In the genomic region with DNA sequence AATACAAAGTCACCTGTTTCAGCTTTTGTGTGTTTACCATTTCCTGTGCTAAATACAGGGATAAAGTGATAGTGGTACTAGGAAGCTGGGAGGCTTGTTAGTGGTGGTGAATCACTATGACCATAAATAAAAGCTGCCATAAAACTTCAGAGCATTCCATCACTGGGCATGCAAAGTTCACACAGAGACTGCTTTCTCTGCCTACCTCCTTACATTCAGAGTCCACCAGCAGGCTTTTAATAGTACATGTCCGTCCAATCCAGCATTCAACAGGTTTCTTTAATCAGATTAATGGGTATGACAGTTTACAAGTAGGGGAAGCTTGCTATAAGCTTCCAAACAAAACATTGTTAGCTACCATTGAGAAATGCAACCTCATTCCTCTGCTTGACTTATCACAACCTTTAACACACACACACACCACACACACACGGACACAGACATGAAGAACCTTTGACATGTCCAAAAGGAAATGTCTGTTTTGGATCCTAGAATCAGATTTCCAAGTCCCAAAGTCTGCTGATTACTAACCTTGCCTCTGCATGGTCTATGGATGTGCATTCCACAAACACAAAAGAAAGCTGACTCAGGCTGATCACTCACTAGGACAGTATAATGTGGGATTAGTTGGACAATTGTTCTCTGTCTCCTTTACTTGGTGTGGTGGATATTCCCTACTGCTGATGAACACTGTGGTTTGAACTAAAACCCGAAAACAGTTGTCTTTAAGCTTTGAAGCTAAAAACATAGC, we compare ENCODE assay signal across 13 mouse cellular contexts.
"Had no signal": no experiment of that assay in that cellular context is flagged by ENCODE, and none has a peak within 500 bp of the region (broad histone marks: within the 10 kb centered on the region; RNA-seq: fewer than 3 reads in every experiment).

No protein-coding gene starts in this region.

- H3K4me3 ChIP-seq: limb, embryonic 12.5 days; liver, embryonic 13.5 days; lung, embryonic 15.5 days; midbrain, embryonic 13.5 days; neural tube, embryonic 15.5 days had no signal

- H3K4me1 ChIP-seq: limb, embryonic 12.5 days; liver, embryonic 13.5 days; midbrain, embryonic 13.5 days; neural tube, embryonic 15.5 days had no signal

- H3K27me3 ChIP-seq: limb, embryonic 12.5 days; liver, embryonic 13.5 days; lung, embryonic 15.5 days; neural tube, embryonic 15.5 days had no signal

- H3K9ac ChIP-seq: limb, embryonic 12.5 days; liver, embryonic 13.5 days; liver, postnatal 0 days; lung, embryonic 15.5 days; midbrain, embryonic 13.5 days; neural tube, embryonic 15.5 days had no signal

- H3K27ac ChIP-seq: limb, embryonic 12.5 days; liver, embryonic 13.5 days; lung, embryonic 15.5 days; midbrain, embryonic 13.5 days; neural tube, embryonic 15.5 days had no signal

- H3K9me3 ChIP-seq: limb, embryonic 12.5 days; liver, embryonic 13.5 days; lung, embryonic 15.5 days; midbrain, embryonic 13.5 days; neural tube, embryonic 15.5 days had no signal

- H3K36me3 ChIP-seq: limb, embryonic 12.5 days; liver, embryonic 13.5 days; lung, embryonic 15.5 days; midbrain, embryonic 13.5 days; neural tube, embryonic 15.5 days had no signal

- H3K4me2 ChIP-seq: limb, embryonic 12.5 days; liver, embryonic 13.5 days; lung, embryonic 15.5 days; midbrain, embryonic 13.5 days; neural tube, embryonic 15.5 days had no signal

- ATAC-seq: liver, postnatal 0 days; midbrain, embryonic 13.5 days had no signal

- DNase-seq: kidney, postnatal 14 days; liver; liver, embryonic 13.5 days; liver, postnatal 0 days; lung, postnatal 14 days; right cerebral cortex, adult 18-20 months; right cerebral cortex, postnatal 25 days; thymus, adult 18-20 months; thymus, postnatal 14 days had no signal
